Mouse (Mus musculus) thymus, postnatal 10 days (tissue): ENCODE results near the gene Cux1.

ENCODE experiments used
- DNase-seq, 2 experiments: peaks; one replicate each; pipeline ENCODE4 v3.0.0; 2021; ENCODE audit warnings: low spot score in 2 of 2

The Cux1 gene

DNA sequence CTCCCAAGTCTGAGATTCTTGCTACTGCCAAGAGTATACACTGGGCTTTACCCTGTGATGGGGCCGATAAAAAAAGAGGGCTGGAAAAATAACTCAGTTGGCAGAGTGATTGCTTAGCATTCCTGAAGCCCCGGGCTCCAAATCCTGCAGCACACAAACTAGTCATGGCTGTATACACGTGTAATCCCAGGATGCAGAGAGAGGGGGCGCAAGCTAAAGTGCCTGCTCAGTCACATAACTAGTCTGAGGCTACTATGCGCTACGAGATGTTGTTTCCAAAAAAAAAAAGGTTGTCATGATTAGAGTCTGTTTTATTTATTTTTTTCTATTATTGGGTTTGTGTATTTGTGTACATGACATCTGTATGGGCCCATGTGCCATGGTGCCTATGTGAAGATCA, 245.9 kb downstream of the Cux1 start:
- DNase-seq, result peak in 1 of 2 experiments; percentile 31

DNA sequence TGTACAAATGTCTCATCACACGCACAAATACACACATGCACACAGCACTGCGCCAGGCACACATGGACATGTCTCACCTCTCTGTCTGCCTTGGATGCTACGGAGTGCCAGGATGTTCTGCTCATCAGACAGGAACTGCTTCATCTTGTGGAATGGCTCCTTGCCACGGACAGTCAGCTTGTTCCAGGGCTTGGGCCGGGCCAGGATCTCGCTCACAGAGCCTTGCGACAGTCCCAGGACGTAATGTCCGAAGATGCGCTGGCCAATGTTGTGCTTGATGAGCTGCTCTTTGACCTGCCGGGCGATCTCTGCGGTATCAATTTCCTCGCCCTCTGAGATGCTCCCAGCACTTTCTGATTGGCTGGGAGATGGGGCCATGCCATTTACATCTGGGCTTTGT, 254.7 kb downstream of the Cux1 start:
- no peak for DNase-seq

DNA sequence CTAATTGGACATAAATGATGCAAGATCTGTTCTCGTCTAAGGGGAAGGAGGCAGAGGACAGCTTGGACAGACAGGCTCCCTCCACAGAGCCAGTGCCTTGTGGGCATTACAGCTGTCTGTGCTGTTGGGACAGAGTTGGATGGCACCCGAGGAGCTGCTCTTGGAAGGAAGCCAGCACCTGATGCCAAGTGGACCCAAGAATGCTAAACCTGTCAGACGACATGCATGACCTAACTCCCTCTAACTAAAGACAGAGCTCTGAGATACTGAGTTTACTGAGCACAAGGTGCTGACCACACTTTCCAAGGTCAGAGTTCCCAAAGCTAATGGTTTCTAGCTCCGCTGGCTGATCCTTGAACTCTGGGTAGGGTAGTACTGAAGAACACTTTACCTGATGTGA, 255.1 kb downstream of the Cux1 start:
- no peak for DNase-seq

DNA sequence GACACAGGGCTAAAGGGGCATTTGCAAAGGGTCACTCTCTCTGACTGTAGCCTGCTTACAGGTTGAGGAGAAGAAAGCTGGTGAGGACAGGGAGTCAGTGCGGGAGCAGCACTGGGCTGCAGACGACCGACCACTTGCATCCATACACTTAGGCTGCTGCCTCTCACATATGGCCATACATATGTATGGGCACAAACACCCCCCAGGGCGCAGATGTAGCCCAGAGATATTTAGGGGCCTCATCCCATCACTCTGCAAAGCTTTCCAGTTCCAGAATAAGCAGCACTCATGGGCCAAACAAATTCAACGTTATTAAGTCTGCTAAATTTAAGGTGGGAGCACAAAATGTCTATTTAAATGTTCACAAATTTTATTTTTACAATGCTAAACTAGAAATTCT, 261.0 kb downstream of the Cux1 start:
- DNase-seq, result no peak

DNA sequence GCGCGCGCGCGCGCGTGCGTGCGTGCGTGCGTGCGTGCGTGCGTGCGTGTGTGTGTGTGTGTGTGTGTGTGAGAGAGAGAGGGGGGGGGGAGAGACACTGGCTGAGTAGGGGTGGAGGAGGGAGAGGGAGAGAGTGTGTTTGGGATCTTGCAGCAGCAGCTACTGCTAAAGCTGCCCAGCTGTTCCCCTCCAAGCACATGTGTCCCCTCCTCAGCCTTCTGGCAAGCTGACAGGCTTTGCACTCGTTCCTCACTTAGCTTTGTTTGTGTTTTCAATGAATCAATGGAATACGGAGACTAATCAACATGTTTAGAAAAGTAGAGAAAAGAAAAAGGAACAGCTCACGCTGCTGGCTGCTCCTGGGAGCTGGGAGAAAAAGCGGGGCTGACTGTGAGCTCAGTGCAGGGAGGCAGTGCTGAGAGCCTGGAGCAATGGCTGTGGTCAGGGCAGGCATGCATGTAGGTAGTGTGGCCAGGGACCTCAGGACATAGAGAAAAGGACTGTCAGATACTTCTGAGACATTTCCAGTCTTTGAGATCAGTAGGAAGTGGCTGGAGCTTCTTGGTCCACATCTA, 263.8 kb downstream of the Cux1 start:
- DNase-seq, result no peak

GRCm38 (mm10) chr5:136300880-136301279, 266.4 kb downstream of the Cux1 start:
- DNase-seq, result no peak

GRCm38 (mm10) chr5:136297691-136298090, 269.6 kb downstream of the Cux1 start:
- no peak for DNase-seq

DNA sequence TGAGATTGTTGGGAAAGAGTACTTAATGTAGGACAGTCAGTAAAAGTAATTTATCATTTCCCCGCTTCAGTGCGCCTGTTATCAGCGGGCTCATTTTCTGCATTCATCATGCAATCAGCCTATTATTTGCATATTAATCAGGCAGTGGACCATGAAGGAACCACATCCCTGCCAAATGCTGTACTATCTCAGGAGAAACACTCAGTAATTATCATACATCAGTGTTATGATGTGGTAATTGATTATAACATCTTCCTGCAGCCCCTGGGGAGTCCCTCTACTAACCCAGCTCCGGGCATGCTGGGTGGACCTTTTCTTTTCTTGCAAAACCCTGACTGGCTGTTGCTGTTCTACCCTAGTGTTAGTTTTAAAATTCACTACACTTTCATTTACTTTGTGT, 270.4 kb downstream of the Cux1 start:
- DNase-seq, result no peak

DNA sequence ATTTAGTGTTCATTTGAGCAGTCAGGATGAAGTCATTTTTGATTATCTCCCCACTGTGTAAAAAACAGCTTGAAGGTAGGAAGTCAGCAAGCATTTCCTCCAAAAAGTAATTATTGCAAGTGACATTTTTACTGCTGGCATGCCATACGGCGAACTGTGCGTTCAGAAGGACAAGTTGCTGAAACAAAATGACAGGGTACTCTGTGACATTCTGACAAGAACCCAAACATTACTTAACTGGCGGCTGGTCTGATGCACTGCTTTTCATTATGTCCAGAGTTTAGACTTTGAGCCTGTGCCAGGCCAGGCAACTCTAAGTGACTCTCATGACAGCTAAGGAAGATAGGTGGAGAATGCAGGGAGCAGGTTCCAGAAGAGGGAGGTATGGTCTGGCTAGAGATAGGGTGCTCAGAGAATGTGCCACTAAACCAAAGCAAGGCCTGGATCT, 274.3 kb downstream of the Cux1 start:
- DNase-seq, result no peak

DNA sequence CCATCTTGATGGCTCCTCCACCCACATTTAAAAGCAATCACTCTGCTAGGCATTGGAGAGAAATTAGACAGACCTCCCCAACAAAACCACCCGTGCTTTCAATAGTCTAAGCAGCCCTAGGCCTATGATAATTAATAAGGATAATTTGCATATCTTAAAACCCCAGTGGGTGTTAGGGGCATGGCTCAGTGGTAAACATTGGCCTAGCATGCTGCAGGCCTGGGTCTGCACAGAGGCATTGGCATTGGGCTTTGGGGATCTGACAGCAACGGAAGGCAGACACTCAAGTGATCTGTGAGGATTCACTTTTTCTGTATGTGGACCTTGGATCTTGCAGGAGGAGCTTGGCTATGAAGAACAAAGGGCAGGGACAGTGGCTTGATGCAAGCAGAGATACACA, 274.9 kb downstream of the Cux1 start:
- DNase-seq, result no peak

DNA sequence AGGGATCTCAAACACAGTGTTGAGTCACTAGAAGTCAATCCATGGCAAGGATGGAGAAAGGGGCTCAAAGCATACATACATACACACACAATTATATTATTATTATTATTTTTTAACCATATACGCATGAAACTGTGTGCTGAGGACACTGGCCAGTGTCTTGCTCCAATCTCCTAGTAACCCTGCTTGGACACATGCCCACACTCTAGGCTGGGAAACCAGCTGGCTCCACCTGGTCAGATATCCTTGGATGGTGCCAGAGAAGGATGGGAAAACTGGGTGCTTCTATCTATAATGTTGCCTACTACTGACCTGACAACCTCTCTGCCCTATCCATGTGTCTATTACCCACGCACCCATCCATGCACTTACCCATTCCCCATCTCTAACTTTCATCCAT, 275.7 kb downstream of the Cux1 start:
- DNase-seq, result no peak

DNA sequence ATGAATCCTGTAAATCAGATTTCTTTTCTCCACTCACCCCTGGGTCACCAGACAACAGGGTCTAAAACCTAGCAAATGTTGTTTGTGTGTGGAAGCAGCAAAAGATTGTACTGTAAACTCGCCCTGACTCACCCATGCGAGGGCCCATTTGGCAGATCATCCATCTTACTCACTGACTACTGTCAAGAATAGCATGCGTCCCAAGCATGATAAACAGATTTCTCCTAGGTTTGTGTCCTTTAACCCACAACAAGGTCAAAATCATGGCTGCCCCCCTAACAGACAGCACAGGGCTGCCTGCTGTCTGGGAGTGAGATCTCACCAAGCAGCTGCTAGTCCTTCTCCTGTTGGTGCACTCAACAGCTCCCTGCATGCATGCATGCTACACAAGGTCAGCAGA, 277.5 kb downstream of the Cux1 start:
- no peak for DNase-seq

DNA sequence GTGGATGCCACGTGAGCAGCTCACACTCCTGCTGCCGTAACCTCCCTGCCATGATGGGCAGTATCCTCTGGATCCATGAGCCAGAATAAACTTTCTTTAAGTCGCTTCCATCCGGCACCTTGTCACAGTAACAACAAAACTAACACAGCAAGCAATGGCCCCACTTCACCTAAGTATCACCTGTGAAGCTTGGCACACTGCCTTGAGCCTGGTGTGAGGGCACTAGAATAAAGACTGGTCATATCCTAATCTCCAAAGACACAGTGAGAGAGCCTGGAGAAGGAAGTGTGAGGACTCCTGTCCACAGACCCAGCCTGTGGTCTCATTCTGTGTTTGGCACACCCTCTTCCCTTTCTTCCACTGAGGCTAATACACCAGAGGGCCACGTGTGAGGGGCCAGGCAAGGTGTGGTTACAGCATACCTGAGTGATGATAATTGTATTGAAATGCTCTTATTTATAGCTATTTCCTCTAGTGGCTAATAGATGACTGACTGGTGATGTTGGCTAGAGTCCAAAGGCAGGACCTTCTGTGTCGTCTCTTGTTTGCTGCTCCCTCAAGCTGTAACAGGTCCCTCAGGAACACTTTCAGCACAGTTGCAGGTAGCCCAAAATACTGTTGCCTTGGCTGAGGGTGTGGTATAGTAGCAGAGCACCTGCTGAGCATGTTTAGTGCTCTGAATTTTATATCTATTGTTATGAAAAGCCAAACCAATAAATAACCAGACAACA, 278.8 kb downstream of the Cux1 start:
- no peak for DNase-seq

- DNase-seq, result no peak
Measured at GRCm38 (mm10) chr5:136286566-136286965, 280.7 kb downstream of the Cux1 start.

- DNase-seq, result no peak
Measured at GRCm38 (mm10) chr5:136285106-136285505, 282.2 kb downstream of the Cux1 start.

- DNase-seq, result peak in 1 of 2 experiments; percentile 11
Measured at GRCm38 (mm10) chr5:136281351-136281750, 285.9 kb downstream of the Cux1 start.

- DNase-seq, result no peak
Measured at GRCm38 (mm10) chr5:136274739-136275138, 292.6 kb downstream of the Cux1 start.

GRCm38 (mm10) chr5:136269937-136270336, 297.4 kb downstream of the Cux1 start:
- DNase-seq, result no peak

GRCm38 (mm10) chr5:136266077-136266476, 301.2 kb downstream of the Cux1 start:
- no peak for DNase-seq

- no peak for DNase-seq
Measured at GRCm38 (mm10) chr5:136263342-136263741, 303.9 kb downstream of the Cux1 start.

- peak; percentile 43 to 81 for DNase-seq
Measured at GRCm38 (mm10) chr5:136258919-136259318, 308.4 kb downstream of the Cux1 start.

GRCm38 (mm10) chr5:136252899-136253298, 314.4 kb downstream of the Cux1 start:
- DNase-seq, result peak; percentile 52 to 74

- DNase-seq, result peak in 1 of 2 experiments; percentile 40
Measured at GRCm38 (mm10) chr5:136251004-136251403, 316.3 kb downstream of the Cux1 start.

- DNase-seq, result no peak
Measured at GRCm38 (mm10) chr5:136248441-136248840, 318.8 kb downstream of the Cux1 start.
